Mouse (Mus musculus): ENCODE results near the gene Dph6. TPM values are rescaled to one million over a fixed set of nuclear protein-coding genes. Genes with fewer than 3 reads are reported as not detected.

Dph6 gene
- total RNA-seq, 1 experiment from 2014 or later, result 20.0 TPM

GRCm38 (mm10) chr2:114540416-114540815 is 114.3 kb downstream of the Dph6 start:
- DNase-seq, result no peak

- DNase-seq, result no peak
Observed at GRCm38 (mm10) chr2:114536032-114536431, 118.7 kb downstream of the Dph6 start.

- no peak for DNase-seq
Observed at GRCm38 (mm10) chr2:114531010-114531756, 123.6 kb downstream of the Dph6 start.

- DNase-seq, result no peak
Observed at GRCm38 (mm10) chr2:114520414-114520813, 134.3 kb downstream of the Dph6 start.

GRCm38 (mm10) chr2:114519907-114520306 is 134.9 kb downstream of the Dph6 start:
- DNase-seq, result no peak

GRCm38 (mm10) chr2:114492398-114492797 is 162.4 kb downstream of the Dph6 start:
- no peak for DNase-seq

- DNase-seq, result no peak
Observed at GRCm38 (mm10) chr2:114491907-114492306, 162.9 kb downstream of the Dph6 start.

GRCm38 (mm10) chr2:114486980-114487379 is 167.8 kb downstream of the Dph6 start:
- DNase-seq, result no peak
